In the genomic region with DNA sequence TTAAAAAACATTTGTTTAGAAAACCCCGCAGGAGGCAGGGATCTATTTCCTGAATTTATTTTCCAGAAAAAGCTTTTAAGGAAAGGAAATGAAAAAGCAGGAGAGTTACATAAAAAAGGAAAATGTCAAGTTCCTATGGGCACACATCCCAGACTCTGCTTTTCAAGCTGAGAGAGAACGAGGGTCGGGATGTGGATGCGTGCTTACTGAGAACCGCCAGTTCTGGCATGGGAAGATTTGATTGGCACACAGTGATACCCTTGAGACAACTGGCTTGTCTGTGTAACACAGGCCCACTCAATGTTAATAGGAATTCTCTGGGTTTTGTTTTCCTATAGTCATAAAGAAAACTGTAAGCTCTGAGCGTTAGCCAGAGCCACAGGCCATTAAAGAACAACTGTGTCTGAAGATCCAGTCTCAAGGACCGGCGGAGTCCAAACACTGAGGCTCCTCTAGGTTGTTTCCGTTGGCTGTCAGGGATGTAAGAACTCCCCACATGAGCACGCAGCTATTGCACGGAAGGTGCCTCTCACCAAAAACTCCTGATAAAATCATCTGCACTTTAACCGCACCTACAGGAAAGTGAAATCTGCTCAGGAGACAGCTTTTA, we compare ENCODE assay signal across 11 mouse cellular contexts. TPM values are rescaled to one million over a fixed set of nuclear protein-coding genes. Genes with fewer than 3 reads are reported as not detected.
DNase-seq lines count a peak whose midpoint lies in the region; ATAC-seq lines count a peak whose summit lies in the region.
"Had no signal": no experiment of that assay in that cellular context is flagged by ENCODE, and none has a peak within 500 bp of the region (broad histone marks: within the 10 kb centered on the region; RNA-seq: fewer than 3 reads in every experiment).

No protein-coding gene starts in this region.

- H3K4me1 ChIP-seq in heart, embryonic 16.5 days (ENCODE audit: control insufficient read depth, insufficient read depth, low read length): peaks cover 2% of the 10 kb centered on the region; the same call in 1 of the 2 replicates
- H3K4me1 ChIP-seq in limb, embryonic 12.5 days (replicated peaks): peaks cover 29% of the 10 kb centered on the region
- H3K4me1 ChIP-seq in limb, embryonic 10.5 days: peaks cover 10% of the 10 kb centered on the region
- peaks cover 15% of the 10 kb centered on the region; the same call in 1 of the 2 replicates for H3K4me1 ChIP-seq in embryonic facial prominence, embryonic 15.5 days
- peaks cover 17% of the 10 kb centered on the region; the same call in 1 of the 2 replicates for H3K4me1 ChIP-seq in midbrain, embryonic 15.5 days

- no peak overlapping the region for H3K4me3 ChIP-seq in heart, embryonic 16.5 days (ENCODE audit: low read length)
- H3K4me3 ChIP-seq in limb, embryonic 12.5 days (replicated peaks): no peak overlapping the region
- no peak overlapping the region for H3K4me3 ChIP-seq in limb, embryonic 10.5 days
- H3K4me3 ChIP-seq in embryonic facial prominence, embryonic 15.5 days (replicated peaks): no peak overlapping the region
- H3K4me3 ChIP-seq in midbrain, embryonic 15.5 days: no peak overlapping the region

- no peak overlapping the region for H3K4me2 ChIP-seq in heart, embryonic 16.5 days (ENCODE audit: low read depth, low read length)
- no peak overlapping the region for H3K4me2 ChIP-seq in limb, embryonic 12.5 days
- H3K4me2 ChIP-seq in embryonic facial prominence, embryonic 15.5 days (replicated peaks): no peak overlapping the region
- no peak overlapping the region for H3K4me2 ChIP-seq in midbrain, embryonic 15.5 days

- ATAC-seq in heart, embryonic 16.5 days (replicated peaks; ENCODE audit: extremely low read depth, insufficient read depth, low FRiP score): no peak
- no peak for ATAC-seq in limb, embryonic 12.5 days (ENCODE audit: insufficient number of reproducible peaks, insufficient read depth, low FRiP score, low TSS enrichment, low read depth)
- no peak for ATAC-seq in embryonic facial prominence, embryonic 15.5 days (ENCODE audit: insufficient number of reproducible peaks, low FRiP score, low TSS enrichment, low read depth)
- ATAC-seq in midbrain, embryonic 15.5 days (replicated peaks): no peak
- ATAC-seq: Patski had no signal

- WGBS in heart, embryonic 16.5 days: 64% methylated on average over 12 of the region's 12 CpGs
- 55% methylated on average over 12 of the region's 12 CpGs for WGBS in limb, embryonic 12.5 days
- 88% methylated on average over 12 of the region's 12 CpGs for WGBS in limb, embryonic 10.5 days
- WGBS in embryonic facial prominence, embryonic 15.5 days: 44% methylated on average over 12 of the region's 12 CpGs
- 49% methylated on average over 12 of the region's 12 CpGs for WGBS in midbrain, embryonic 15.5 days

- no peaks in the 10 kb centered on the region for H3K9me3 ChIP-seq in heart, embryonic 16.5 days (replicated peaks; ENCODE audit: control insufficient read depth, low read length)
- H3K9me3 ChIP-seq in limb, embryonic 12.5 days: no peaks in the 10 kb centered on the region
- no peaks in the 10 kb centered on the region for H3K9me3 ChIP-seq in limb, embryonic 10.5 days (replicated peaks)
- H3K9me3 ChIP-seq in embryonic facial prominence, embryonic 15.5 days (replicated peaks): no peaks in the 10 kb centered on the region
- no peaks in the 10 kb centered on the region for H3K9me3 ChIP-seq in midbrain, embryonic 15.5 days

- DNase-seq in heart, postnatal 10 days: no peak
- DNase-seq in limb, embryonic 10.5 days (ENCODE audit: low spot score): no peak
- DNase-seq in kidney, adult 18-20 months: no peak
- DNase-seq: adrenal gland, adult 2 months; cerebellum, adult 11 months had no signal

- intact Hi-C loops in heart, postnatal 10 days (cut with DNase I): no loop called here

- H3K9ac ChIP-seq in heart, embryonic 16.5 days (ENCODE audit: low read length): no peak overlapping the region
- no peak overlapping the region for H3K9ac ChIP-seq in limb, embryonic 12.5 days (replicated peaks)
- H3K9ac ChIP-seq in embryonic facial prominence, embryonic 15.5 days: no peak overlapping the region
- H3K9ac ChIP-seq in midbrain, embryonic 15.5 days: no peak overlapping the region
- H3K9ac ChIP-seq: liver, embryonic 14.5 days had no signal

- no peaks in the 10 kb centered on the region for H3K36me3 ChIP-seq in heart, embryonic 16.5 days (ENCODE audit: control insufficient read depth, insufficient read depth)
- no peaks in the 10 kb centered on the region for H3K36me3 ChIP-seq in limb, embryonic 12.5 days
- no peaks in the 10 kb centered on the region for H3K36me3 ChIP-seq in limb, embryonic 10.5 days
- H3K36me3 ChIP-seq in embryonic facial prominence, embryonic 15.5 days: no peaks in the 10 kb centered on the region
- H3K36me3 ChIP-seq in midbrain, embryonic 15.5 days (replicated peaks): no peaks in the 10 kb centered on the region

- H3K27ac ChIP-seq in heart, embryonic 16.5 days (ENCODE audit: low read length): 0 out of 2 replicates have a peak overlapping the region, but pooled peaks have one; percentile 10
- H3K27ac ChIP-seq in limb, embryonic 12.5 days: peak overlapping the region; percentile 24
- H3K27ac ChIP-seq in limb, embryonic 10.5 days: no peak overlapping the region
- 0 out of 2 replicates have a peak overlapping the region, but pooled peaks have one; percentile 13 for H3K27ac ChIP-seq in embryonic facial prominence, embryonic 15.5 days (replicated peaks)
- H3K27ac ChIP-seq in midbrain, embryonic 15.5 days: peak overlapping the region; percentile 53; the same call in 1 of the 2 replicates
- H3K27ac ChIP-seq: liver, embryonic 14.5 days had no signal

- H3K27me3 ChIP-seq in heart, embryonic 16.5 days (ENCODE audit: control insufficient read depth, insufficient read depth, low read length): no peaks in the 10 kb centered on the region
- no peaks in the 10 kb centered on the region for H3K27me3 ChIP-seq in limb, embryonic 12.5 days
- H3K27me3 ChIP-seq in limb, embryonic 10.5 days (ENCODE audit: low read depth, poor library complexity, severe bottlenecking): no peaks in the 10 kb centered on the region
- no peaks in the 10 kb centered on the region; the same call in 1 of the 2 replicates for H3K27me3 ChIP-seq in embryonic facial prominence, embryonic 15.5 days
- H3K27me3 ChIP-seq in midbrain, embryonic 15.5 days (replicated peaks): no peaks in the 10 kb centered on the region

RNA-seq across cellular contexts. Expression of gene Enoph1, which starts 44.3 kb away (rescaled TPM):
- polyA plus RNA-seq in heart, embryonic 16.5 days (2015; fragmentation: Nextera tagmentation; extraction: Ambion mirVana): 28.2 and 29.5 TPM in 2 replicates
- 10 to 100 TPM; 13.1 to 14.3 TPM for total RNA-seq in heart, postnatal 10 days (2021)
- 48.2 and 52.1 TPM in 2 replicates for polyA plus RNA-seq in limb, embryonic 12.5 days (2016; fragmentation: Nextera tagmentation; extraction: Ambion mirVana)
- polyA plus RNA-seq in limb, embryonic 10.5 days (2016; fragmentation: Nextera tagmentation; extraction: Ambion mirVana): 62.9 and 75.2 TPM in 2 replicates
- 41.5 and 41.9 TPM in 2 replicates for polyA plus RNA-seq in embryonic facial prominence, embryonic 15.5 days (2015; fragmentation: Nextera tagmentation; extraction: Ambion mirVana)
- polyA plus RNA-seq in midbrain, embryonic 15.5 days (2015; fragmentation: Nextera tagmentation; extraction: Ambion mirVana): 51.7 and 56.2 TPM in 2 replicates

RNA-seq across cellular contexts. Expression of gene Hnrnpdl, which starts 44.6 kb away (rescaled TPM):
- 80.8 and 86.0 TPM in 2 replicates for polyA plus RNA-seq in heart, embryonic 16.5 days (2015; fragmentation: Nextera tagmentation; extraction: Ambion mirVana)
- 100 to 1,000 TPM in 1 of 2 experiments, 10 to 100 TPM in 1; 97.3 to 105 TPM for total RNA-seq in heart, postnatal 10 days (2021)
- polyA plus RNA-seq in limb, embryonic 12.5 days (2016; fragmentation: Nextera tagmentation; extraction: Ambion mirVana): 257 and 266 TPM in 2 replicates
- polyA plus RNA-seq in limb, embryonic 10.5 days (2016; fragmentation: Nextera tagmentation; extraction: Ambion mirVana): 210 and 253 TPM in 2 replicates
- polyA plus RNA-seq in embryonic facial prominence, embryonic 15.5 days (2015; fragmentation: Nextera tagmentation; extraction: Ambion mirVana): 149 and 152 TPM in 2 replicates
- 221 and 226 TPM in 2 replicates for polyA plus RNA-seq in midbrain, embryonic 15.5 days (2015; fragmentation: Nextera tagmentation; extraction: Ambion mirVana)
